Mouse (Mus musculus) hindbrain, embryonic 13.5 days (tissue): Measurements from ENCODE around the gene Defb19. TPM values are rescaled to one million over a fixed set of nuclear protein-coding genes. Genes with fewer than 3 reads are reported as not detected.

Source experiments
- ATAC-seq: fragments of 200-750 bp; cut with Nextera tagmentation; 2 replicates; pipeline ENCODE4 v1.8.0; 2017; ENCODE audit warnings: moderate TSS enrichment; ENCODE audit not compliant: low FRiP score
- H3K27ac ChIP-seq: fragments of 300-500 bp; sonication (generic); 2 replicates; pipeline ENCODE4 v1.5.1; 2015; ENCODE audit warnings: inconsistent platforms, mild to moderate bottlenecking, moderate library complexity
- H3K27me3 ChIP-seq: fragments of 300-500 bp; sonication (generic); 2 replicates; pipeline ENCODE4 v1.6.1; 2015; ENCODE audit warnings: mild to moderate bottlenecking, inconsistent platforms
- H3K36me3 ChIP-seq: fragments of 300-500 bp; sonication (generic); 2 replicates; pipeline ENCODE4 v1.6.1; 2015; ENCODE audit warnings: mild to moderate bottlenecking, inconsistent platforms
- H3K4me1 ChIP-seq: fragments of 300-500 bp; sonication (generic); replicated peaks from 2 replicates; pipeline ENCODE4 v1.6.1; 2015; ENCODE audit warnings: inconsistent platforms
- H3K4me2 ChIP-seq: fragments of 300-500 bp; sonication (generic); 2 replicates; pipeline ENCODE4 v1.6.1; 2015; ENCODE audit warnings: inconsistent platforms, mild to moderate bottlenecking, moderate library complexity
- H3K4me3 ChIP-seq: fragments of 300-500 bp; sonication (generic); 2 replicates; pipeline ENCODE4 v1.5.1; 2015; ENCODE audit warnings: mild to moderate bottlenecking, inconsistent platforms
- H3K9ac ChIP-seq: fragments of 300-500 bp; sonication (generic); 2 replicates; pipeline ENCODE4 v1.6.1; 2015; ENCODE audit warnings: mild to moderate bottlenecking, inconsistent platforms
- H3K9me3 ChIP-seq: fragments of 300-500 bp; sonication (generic); 2 replicates; pipeline ENCODE4 v1.6.1; 2016; ENCODE audit warnings: inconsistent platforms
- WGBS: fragments of 180-500 bp; shearing (Covaris S2); methylation state at CpG from one replicate; pipeline ENCODE4 v1.1.7; 2015; 5-methylcytosine and 5-hydroxymethylcytosine counted together
- polyA plus RNA-seq: library from polyadenylated mRNA; unstranded; fragments of >200 nt; fragmentation: Nextera tagmentation; extraction: Ambion mirVana; gene quantifications from 2 replicates; pipeline ENCODE4 v1.2.1, GENCODE M21; 2015

The Defb19 gene
- polyA plus RNA-seq, 1 experiment from 2014 or later, result not detected

DNA sequence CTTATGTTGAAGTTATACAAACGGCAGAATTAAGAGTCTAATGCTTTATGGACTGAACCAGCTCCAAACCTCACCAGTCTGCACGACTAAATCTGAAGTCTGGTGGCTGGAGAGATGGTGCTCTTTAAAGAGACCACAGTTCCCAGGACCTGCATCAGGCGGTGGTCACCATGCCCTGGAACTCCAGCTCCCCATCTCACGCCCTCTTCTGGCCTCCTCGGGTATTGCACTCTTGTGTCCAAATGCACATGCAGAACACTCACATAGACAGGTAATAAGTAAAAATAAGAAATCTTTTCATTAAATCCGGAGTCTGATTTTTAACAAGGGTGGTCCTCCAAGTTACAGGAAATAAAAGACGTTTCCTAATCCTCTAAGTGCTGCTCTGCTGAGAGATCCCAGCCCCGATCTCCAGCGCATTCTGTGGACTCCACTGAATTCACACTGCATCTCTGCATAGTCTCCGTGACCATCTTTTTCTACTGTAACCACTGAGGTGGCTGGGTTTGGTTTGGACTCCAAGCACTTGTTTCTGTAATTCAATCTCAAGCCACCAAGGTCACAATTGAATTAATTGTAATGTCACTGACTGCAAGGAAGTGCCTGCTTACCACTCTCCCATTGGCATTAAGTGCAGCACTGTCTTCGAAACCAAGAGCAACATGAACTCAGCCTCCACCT is 7.9 kb downstream of the Defb19 start, which contains the start of gene Defb21:
Gene Defb21, plus strand, starts transcription at position 631 of the 681 bp plus-strand sequence.
- H3K4me3 ChIP-seq, result no peak within 1 kb of the TSS
- WGBS, result 65% methylated on average over 11 of the region's 11 CpGs

DNA sequence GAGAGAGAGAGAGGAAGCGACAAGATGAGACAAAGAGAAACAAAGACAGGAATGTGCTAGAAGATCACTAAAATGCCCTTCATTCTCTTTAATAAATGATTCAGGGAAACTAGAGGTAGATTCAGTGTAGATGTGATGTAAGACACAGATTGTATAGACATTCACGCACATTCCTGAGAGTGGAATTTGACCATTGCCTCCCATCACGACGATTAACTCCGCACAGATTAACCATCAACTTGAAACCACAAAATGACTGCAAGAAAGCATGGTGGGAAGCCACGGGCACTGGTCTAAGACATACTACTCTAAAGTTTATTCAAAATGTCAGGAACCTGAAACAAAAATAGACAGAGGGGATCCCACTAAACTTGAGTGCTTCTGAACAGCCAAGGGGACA is 9.8 kb downstream of the Defb19 start:
- no peak for ATAC-seq
- no peak overlapping the region for H3K4me2 ChIP-seq
- no peaks in the 10 kb centered on the region for H3K36me3 ChIP-seq
- 84% methylated on average over 6 of the region's 6 CpGs for WGBS
- H3K4me3 ChIP-seq, result no peak overlapping the region
- no peak overlapping the region for H3K9ac ChIP-seq
- H3K27ac ChIP-seq, result no peak overlapping the region
- H3K27me3 ChIP-seq, result 0 out of 2 replicates have a peak, but pooled peaks cover 6% of the 10 kb centered on the region
- H3K4me1 ChIP-seq, result no peaks in the 10 kb centered on the region
- no peaks in the 10 kb centered on the region for H3K9me3 ChIP-seq

More for the DNA sequence above, 7.9 kb downstream of the Defb19 start, which contains the start of gene Defb21:
- Histone ChIP-seq H3K27me3 (0 out of 2 replicates have a peak, but pooled peaks cover 6% of the 10 kb centered on the region), H3K4me1 (no peaks in the 10 kb centered on the region), H3K36me3 (no peaks in the 10 kb centered on the region), H3K4me2 (no peak within 1 kb of the TSS), H3K9ac (no peak within 1 kb of the TSS), H3K27ac (no peak within 1 kb of the TSS), H3K9me3 (no peaks in the 10 kb centered on the region)
- no peak for ATAC-seq

DNA sequence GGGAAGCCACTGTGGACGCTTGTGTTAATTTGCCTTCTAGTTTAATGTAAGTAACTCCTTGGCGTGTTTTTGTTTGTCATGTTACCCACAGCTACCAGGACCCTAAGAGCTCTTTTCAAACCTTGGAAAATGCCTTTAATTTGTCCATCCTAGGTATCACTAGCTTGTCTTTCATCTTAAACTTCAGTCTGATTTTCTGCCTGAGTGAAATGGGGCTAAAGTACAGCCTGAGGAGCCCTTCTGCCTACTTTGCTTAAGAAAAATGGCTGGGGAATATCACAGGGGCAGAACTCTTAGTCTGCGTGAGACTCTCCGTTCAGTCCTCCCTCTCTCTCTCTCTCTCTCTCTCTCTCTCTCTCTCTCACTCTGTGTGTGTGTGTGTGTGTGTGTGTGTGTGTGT is 10.2 kb downstream of the Defb19 start:
- 87% methylated on average over 4 of the region's 4 CpGs for WGBS
- H3K27me3 ChIP-seq, result 0 out of 2 replicates have a peak, but pooled peaks cover 4% of the 10 kb centered on the region
- H3K27ac ChIP-seq, result no peak overlapping the region
- no peak for ATAC-seq
- no peak overlapping the region for H3K4me2 ChIP-seq
- no peak overlapping the region for H3K4me3 ChIP-seq
- H3K4me1 ChIP-seq, result no peaks in the 10 kb centered on the region
- no peaks in the 10 kb centered on the region for H3K9me3 ChIP-seq
- H3K36me3 ChIP-seq, result no peaks in the 10 kb centered on the region
- H3K9ac ChIP-seq, result no peak overlapping the region

DNA sequence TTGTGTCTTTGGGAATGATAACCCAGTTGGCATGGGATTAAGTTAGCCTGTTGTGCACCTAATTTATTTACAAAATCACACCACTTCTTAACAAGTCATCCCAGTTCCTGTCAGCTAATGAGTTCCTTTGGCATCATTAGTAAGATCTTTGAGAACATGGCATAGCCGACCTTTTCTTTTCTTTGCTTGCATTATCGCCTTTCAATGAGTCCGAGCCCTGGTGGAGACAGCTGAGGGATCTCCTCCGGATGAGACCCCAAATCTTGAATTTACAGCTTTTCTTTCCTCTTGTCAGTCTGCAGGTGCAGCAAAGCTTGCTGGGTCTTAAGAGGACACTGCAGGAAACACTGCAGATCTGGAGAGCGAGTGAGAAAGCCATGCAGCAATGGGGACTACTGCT is 11.1 kb downstream of the Defb19 start, which contains the start of gene Gm17416:
Gene Gm17416, plus strand, starts transcription at position 301 of the 400 bp plus-strand sequence.
- no peak within 1 kb of the TSS for H3K27ac ChIP-seq
- H3K27me3 ChIP-seq, result 0 out of 2 replicates have a peak, but pooled peaks cover under 1% of the 10 kb centered on the region
- no peaks in the 10 kb centered on the region for H3K36me3 ChIP-seq
- H3K9ac ChIP-seq, result no peak within 1 kb of the TSS
- no peak within 1 kb of the TSS for H3K4me3 ChIP-seq
- H3K4me1 ChIP-seq, result no peaks in the 10 kb centered on the region
- no peaks in the 10 kb centered on the region for H3K9me3 ChIP-seq
- no peak within 1 kb of the TSS for H3K4me2 ChIP-seq
- no peak for ATAC-seq
- WGBS, result 92% methylated on average over 5 of the region's 5 CpGs

DNA sequence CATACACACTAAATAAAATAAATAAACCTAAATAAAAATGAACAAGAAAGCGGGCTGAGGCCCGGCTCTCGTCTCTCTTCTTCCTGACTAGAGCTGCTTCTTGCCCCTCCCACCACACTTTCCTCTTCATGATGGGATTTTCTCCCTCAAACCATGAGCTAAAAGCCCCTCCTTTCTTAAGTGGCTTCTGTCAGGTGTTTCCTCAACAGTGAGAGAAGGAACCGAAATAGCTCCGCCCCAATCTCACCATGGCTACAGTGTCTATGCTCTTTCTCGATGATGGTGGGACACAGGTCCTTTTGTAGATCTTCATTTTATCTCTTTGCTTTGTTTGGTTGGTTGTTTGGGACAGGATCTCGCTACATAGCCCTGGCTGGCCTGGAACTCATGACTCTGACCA is 23.5 kb downstream of the Defb19 start:
- H3K4me2 ChIP-seq, result no peak overlapping the region
- H3K9me3 ChIP-seq, result no peaks in the 10 kb centered on the region
- H3K27ac ChIP-seq, result no peak overlapping the region
- no peaks in the 10 kb centered on the region for H3K36me3 ChIP-seq
- WGBS, result 93% methylated on average over 7 of the region's 7 CpGs
- H3K4me1 ChIP-seq, result no peaks in the 10 kb centered on the region
- ATAC-seq, result no peak
- no peak overlapping the region for H3K9ac ChIP-seq
- H3K27me3 ChIP-seq, result no peaks in the 10 kb centered on the region
- no peak overlapping the region for H3K4me3 ChIP-seq

DNA sequence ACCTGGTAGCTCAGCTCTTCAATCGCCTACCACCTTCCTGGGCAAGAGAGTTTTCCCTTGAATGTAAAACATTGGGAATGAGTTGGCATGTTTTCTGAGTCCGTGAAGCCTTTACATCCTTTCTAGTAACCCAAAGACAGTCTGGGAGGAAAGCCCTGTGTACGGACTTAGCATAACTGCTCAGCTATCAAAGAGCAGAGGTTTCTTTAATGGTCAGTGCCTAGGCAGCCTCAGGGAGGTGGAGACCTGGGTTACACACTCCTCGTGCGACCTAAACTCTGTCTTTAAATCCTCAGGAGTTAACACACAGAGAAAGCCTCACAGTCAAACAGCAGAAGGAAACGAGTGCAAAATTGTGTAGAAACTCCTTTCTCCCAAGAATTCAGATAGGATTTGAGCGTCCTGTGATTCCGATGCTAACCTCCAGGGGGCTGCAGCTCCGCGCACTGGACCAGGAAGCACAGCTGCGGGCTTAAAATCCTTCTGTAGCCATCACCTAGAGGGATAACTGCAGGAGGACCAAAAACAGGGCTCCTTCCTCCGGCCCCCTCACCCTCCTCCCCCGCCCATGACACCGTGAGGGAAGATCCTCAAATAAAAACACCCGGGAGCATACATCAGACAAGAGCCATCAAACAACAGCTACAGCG is 26.2 kb downstream of the Defb19 start:
- no peak overlapping the region for H3K9ac ChIP-seq
- no peaks in the 10 kb centered on the region for H3K27me3 ChIP-seq
- 16% methylated on average over 16 of the region's 16 CpGs for WGBS
- peak overlapping the region; percentile 42 for H3K4me2 ChIP-seq
- no peaks in the 10 kb centered on the region for H3K9me3 ChIP-seq
- no peak for ATAC-seq
- no peak overlapping the region for H3K27ac ChIP-seq
- no peaks in the 10 kb centered on the region for H3K36me3 ChIP-seq
- H3K4me1 ChIP-seq, result no peaks in the 10 kb centered on the region
- H3K4me3 ChIP-seq, result peak overlapping the region; percentile 17

DNA sequence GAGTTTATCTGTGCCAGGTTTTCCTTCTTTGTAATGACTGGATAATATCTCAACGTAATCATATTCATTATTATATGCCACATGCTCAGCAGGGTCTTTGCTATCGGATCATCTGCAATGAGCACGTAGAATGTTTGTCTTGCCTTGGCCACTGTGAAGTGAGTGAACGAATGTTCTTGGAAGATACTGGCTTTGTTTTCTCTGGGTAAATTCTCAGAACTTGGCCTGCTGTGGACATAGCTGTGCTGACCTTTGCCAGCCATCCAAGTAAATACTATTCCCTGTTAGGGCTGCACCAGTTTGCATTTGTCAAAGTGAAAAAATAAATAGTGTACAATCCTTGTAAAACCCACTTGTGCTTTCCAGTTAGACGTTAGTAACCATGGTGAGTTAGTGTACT is 32.0 kb downstream of the Defb19 start:
- Histone ChIP-seq H3K4me2 (no peak overlapping the region), H3K27ac (no peak overlapping the region), H3K36me3 (no peaks in the 10 kb centered on the region), H3K9ac (no peak overlapping the region), H3K27me3 (no peaks in the 10 kb centered on the region), H3K4me1 (no peaks in the 10 kb centered on the region), H3K4me3 (no peak overlapping the region), H3K9me3 (no peaks in the 10 kb centered on the region)
- ATAC-seq, result no peak
- 70% methylated on average over 5 of the region's 5 CpGs for WGBS

DNA sequence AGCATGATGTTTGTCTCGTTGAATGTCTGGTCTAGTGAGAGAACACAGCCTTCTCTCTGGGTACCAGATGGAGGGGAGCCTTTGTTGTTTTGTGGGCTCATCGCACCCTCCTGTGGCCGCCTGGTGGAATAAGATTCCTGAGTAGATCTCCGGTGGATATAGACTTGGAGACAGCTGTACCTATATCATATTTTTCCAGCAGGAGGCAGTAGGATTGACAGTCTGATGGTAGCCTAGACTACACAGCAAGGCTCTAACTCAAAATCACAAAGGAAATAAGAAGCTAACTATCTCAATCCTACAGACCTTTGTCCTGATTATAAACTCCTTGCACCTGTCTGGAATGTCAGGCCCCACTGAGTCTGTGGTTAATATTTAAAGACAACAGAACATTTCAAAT is 35.4 kb downstream of the Defb19 start:
- Histone ChIP-seq H3K9ac (no peak overlapping the region), H3K4me3 (no peak overlapping the region), H3K27ac (no peak overlapping the region), H3K27me3 (no peaks in the 10 kb centered on the region), H3K4me1 (no peaks in the 10 kb centered on the region), H3K4me2 (no peak overlapping the region), H3K9me3 (no peaks in the 10 kb centered on the region), H3K36me3 (no peaks in the 10 kb centered on the region)
- ATAC-seq, result 0 out of 2 replicates have a peak, but pooled peaks have one; percentile 52
- WGBS, result 27% methylated on average over 4 of the region's 4 CpGs

DNA sequence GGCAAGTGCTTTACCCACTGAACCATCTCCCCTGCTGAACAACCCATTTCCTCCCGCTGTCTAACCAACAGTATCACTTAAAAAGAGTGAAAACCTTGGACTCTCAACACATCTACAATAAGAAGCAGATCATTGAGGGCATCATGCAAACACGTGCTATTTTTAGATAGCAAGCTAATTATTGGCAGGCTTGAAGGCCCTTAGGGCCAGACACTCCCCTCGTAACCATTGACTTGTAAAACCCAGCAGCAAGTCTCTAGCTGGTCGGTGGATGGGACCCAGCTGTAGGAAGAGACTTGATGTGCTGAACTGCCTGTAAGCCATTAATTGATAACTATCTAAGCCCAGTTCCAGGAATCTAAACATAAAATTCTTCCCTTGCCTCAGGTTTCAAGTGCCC is 36.6 kb downstream of the Defb19 start:
- H3K27ac ChIP-seq, result no peak overlapping the region
- H3K4me3 ChIP-seq, result no peak overlapping the region
- no peak overlapping the region for H3K9ac ChIP-seq
- ATAC-seq, result no peak
- no peaks in the 10 kb centered on the region for H3K4me1 ChIP-seq
- WGBS, result 73% methylated on average over 4 of the region's 4 CpGs
- no peak overlapping the region for H3K4me2 ChIP-seq
- no peaks in the 10 kb centered on the region for H3K9me3 ChIP-seq
- H3K36me3 ChIP-seq, result no peaks in the 10 kb centered on the region
- no peaks in the 10 kb centered on the region for H3K27me3 ChIP-seq

DNA sequence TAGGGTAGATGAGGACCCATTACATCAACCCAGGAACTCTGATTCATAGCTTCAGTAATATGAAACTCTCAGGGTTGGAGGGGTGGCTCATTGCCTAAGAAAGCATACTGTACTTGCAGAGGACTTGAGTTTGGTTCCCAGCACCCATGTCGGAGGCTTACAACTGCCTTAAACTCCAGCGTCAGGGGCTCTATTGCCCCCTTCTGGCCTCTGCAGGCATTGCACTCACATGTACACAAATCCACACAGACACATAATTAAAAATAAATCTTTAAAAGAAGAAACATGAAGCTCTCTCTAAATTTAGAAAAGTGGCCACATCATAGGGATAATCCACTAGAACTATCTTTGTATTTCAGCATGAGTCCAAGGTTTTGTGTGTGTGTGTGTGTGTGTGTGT is 37.2 kb downstream of the Defb19 start:
- Histone ChIP-seq H3K27ac (no peak overlapping the region), H3K4me3 (no peak overlapping the region), H3K4me2 (no peak overlapping the region), H3K9me3 (no peaks in the 10 kb centered on the region), H3K9ac (no peak overlapping the region), H3K36me3 (no peaks in the 10 kb centered on the region), H3K27me3 (no peaks in the 10 kb centered on the region), H3K4me1 (no peaks in the 10 kb centered on the region)
- ATAC-seq, result no peak
- 81% methylated on average over 2 of the region's 2 CpGs for WGBS

DNA sequence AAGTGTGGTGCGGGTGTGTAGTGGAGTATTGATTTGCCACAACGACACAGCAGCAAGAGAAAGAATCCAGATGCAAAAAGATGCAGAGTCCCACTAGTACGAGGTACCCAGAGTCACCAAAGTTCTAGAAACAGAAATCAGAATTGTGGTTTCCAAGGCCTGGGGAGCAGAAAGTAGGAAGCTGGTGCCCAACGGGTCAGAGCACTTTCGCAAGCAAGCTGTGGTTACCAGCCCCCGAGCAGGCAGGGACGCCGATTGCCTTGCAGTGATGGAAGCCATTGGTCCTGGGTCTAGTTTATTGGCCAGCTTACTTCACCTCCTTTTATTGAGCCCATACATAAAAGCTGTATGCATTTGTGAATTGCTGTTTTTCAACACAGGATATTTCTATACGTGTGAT is 38.1 kb downstream of the Defb19 start:
- Histone ChIP-seq H3K4me3 (no peak overlapping the region), H3K9ac (no peak overlapping the region), H3K4me1 (no peaks in the 10 kb centered on the region), H3K4me2 (no peak overlapping the region), H3K9me3 (no peaks in the 10 kb centered on the region), H3K27me3 (no peaks in the 10 kb centered on the region), H3K27ac (no peak overlapping the region), H3K36me3 (no peaks in the 10 kb centered on the region)
- WGBS, result 88% methylated on average over 9 of the region's 9 CpGs
- no peak for ATAC-seq

DNA sequence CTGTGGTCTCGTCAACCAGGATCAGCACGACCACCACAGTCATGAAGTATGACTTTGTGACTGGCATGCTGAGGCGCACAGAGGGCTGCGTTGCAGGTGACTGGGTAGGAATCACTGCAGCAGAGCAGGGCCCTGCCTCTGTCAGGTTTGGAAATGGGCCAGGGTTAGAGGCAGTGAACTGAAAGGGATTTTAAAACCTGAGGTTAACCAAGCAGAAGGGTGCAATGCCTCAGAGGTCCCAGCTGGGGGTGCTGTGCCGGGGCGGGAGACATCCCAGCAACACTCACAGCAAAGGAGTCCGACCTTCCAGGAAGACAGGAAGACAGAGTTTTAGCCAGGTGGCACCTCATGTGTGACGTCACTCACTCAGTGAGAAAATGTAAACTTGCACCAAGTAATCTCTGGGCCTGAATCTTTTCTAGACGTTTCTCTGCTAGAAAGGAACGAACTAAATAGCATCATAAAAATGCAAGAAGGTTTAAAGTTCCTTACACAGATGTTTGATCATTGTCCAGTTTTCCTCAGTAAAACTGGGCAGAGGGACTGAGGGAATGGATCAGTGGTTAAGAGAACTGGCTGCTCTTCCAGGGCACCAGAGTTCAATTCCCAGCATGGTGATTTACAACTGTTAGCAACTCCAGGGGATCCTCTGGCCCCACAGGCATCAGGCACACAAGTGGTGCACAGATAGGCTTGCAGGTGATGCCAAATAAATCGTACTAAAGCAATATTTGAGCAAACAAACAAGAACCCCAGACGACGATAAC is 40.0 kb downstream of the Defb19 start, which contains the start of gene Defb29:
Gene Defb29, minus strand, starts transcription at position 155 of the 767 bp plus-strand sequence.
- H3K4me3 ChIP-seq, result no peak within 1 kb of the TSS
- no peak within 1 kb of the TSS for H3K4me2 ChIP-seq
- no peak within 1 kb of the TSS for H3K9ac ChIP-seq
- no peaks in the 10 kb centered on the region for H3K9me3 ChIP-seq
- no peak within 1 kb of the TSS for H3K27ac ChIP-seq
- no peaks in the 10 kb centered on the region for H3K27me3 ChIP-seq
- no peak for ATAC-seq
- 56% methylated on average over 13 of the region's 13 CpGs for WGBS
- H3K4me1 ChIP-seq, result no peaks in the 10 kb centered on the region
- no peaks in the 10 kb centered on the region for H3K36me3 ChIP-seq
